Mouse (Mus musculus) layer of hippocampus, postnatal 36 days (tissue): ENCODE measurements around the gene Hectd2. TPM values are rescaled to one million over a fixed set of nuclear protein-coding genes. Genes with fewer than 3 reads are reported as not detected.

ENCODE experiments used
- DNase-seq, 2 experiments: peaks; one replicate each; pipeline ENCODE4 v3.0.0; 2022
- total RNA-seq, 2 experiments: library from RNA; stranded (reverse); gene quantifications; 2 replicates each; pipeline ENCODE4 v1.2.3; 2021

Gene Hectd2
- total RNA-seq, 2 experiments from 2014 or later, result 40.3 to 49.3 TPM

GRCm38 (mm10) chr19:36652686-36653085, 98.2 kb downstream of the Hectd2 start:
- DNase-seq, result no peak

GRCm38 (mm10) chr19:36662734-36663133, 108.3 kb downstream of the Hectd2 start:
- DNase-seq, result no peak

- no peak for DNase-seq
These were observed 109.5 kb downstream of the Hectd2 start for GRCm38 (mm10) chr19:36663918-36664317.

- no peak for DNase-seq
These were observed 110.0 kb downstream of the Hectd2 start for GRCm38 (mm10) chr19:36664417-36664816.

- DNase-seq, result no peak
These were observed 110.8 kb downstream of the Hectd2 start for GRCm38 (mm10) chr19:36665206-36665605.

- no peak for DNase-seq
These were observed 111.2 kb downstream of the Hectd2 start for GRCm38 (mm10) chr19:36665641-36666040.

GRCm38 (mm10) chr19:36666471-36666870, 112.0 kb downstream of the Hectd2 start:
- no peak for DNase-seq

GRCm38 (mm10) chr19:36667368-36667767, 112.9 kb downstream of the Hectd2 start:
- DNase-seq, result no peak

- DNase-seq, result no peak
These were observed 113.7 kb downstream of the Hectd2 start for GRCm38 (mm10) chr19:36668098-36668497.

- no peak for DNase-seq
These were observed 114.6 kb downstream of the Hectd2 start for GRCm38 (mm10) chr19:36668881-36669639.

- no peak for DNase-seq
These were observed 115.4 kb downstream of the Hectd2 start for GRCm38 (mm10) chr19:36669720-36670451.

Other genes starting within 250 kb of the Hectd2 start
- 10 to 100 TPM; 19.2 to 19.7 TPM for gene Pcgf5, start 206.3 kb upstream of the Hectd2 start, total RNA-seq
- gene Ppp1r3c, start 182.0 kb downstream of the Hectd2 start, total RNA-seq, result 10 to 100 TPM; 61.0 to 62.6 TPM